In the genomic region with DNA sequence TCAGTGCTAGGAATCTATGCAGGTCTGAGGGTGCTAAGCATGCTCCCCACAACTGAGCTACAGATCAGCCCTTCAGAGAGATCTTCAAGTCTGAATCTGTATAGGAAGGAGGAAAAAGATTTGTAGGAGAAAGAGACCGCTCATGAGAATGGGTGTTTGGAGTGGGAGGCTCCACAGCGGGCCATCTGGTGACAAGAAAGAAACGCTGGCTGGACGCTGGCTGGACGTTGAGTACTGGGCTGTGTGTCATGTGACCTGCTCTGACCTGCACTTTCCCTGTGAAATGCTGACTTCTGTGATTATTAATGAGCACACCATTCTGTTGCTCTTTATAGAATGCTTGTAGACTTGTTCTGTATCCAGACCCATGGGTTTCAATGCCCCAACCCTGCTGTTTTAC, we compare ENCODE assay signal across 9 mouse cellular contexts. TPM values are rescaled to one million over a fixed set of nuclear protein-coding genes. Genes with fewer than 3 reads are reported as not detected.
DNase-seq lines count a peak whose midpoint lies in the region; ATAC-seq and TF ChIP-seq lines count a peak whose summit lies in the region.
"Had no signal": no experiment of that assay in that cellular context is flagged by ENCODE, and none has a peak within 500 bp of the region (broad histone marks: within the 10 kb centered on the region; RNA-seq: fewer than 3 reads in every experiment).

No protein-coding gene starts in this region.

- no peak for TF ChIP-seq CTCF in liver, postnatal 0 days (IDR thresholded peaks at IDR 0.05; ENCODE audit: low read depth)

- DNase-seq in adrenal gland, postnatal 10 days: peak; percentile 17
- no peak for DNase-seq in adrenal gland, adult 2 months
- DNase-seq in testis, postnatal 14 days (ENCODE audit: low spot score): peak; percentile 29
- DNase-seq in testis, postnatal 10 days (ENCODE audit: low spot score): no peak
- DNase-seq in kidney, postnatal 25 days: peak; percentile 63 to 81
- DNase-seq in forebrain, embryonic 14.5 days (ENCODE audit: low spot score): no peak
- DNase-seq in thymus, adult 18-20 months: no peak
- no peak for DNase-seq in liver, postnatal 0 days
- DNase-seq: cerebellum, postnatal 10 days had no signal

- H3K27ac ChIP-seq in forebrain, embryonic 14.5 days (ENCODE audit: low read depth, low read length): no peak overlapping the region
- H3K27ac ChIP-seq in liver, postnatal 0 days (ENCODE audit: low read depth): no peak overlapping the region

- H3K4me1 ChIP-seq in forebrain, embryonic 14.5 days (ENCODE audit: control insufficient read depth, insufficient read depth, low read length): no peaks in the 10 kb centered on the region
- H3K4me1 ChIP-seq in liver, postnatal 0 days (ENCODE audit: insufficient read depth): no peaks in the 10 kb centered on the region

- H3K27me3 ChIP-seq in forebrain, embryonic 14.5 days (replicated peaks; ENCODE audit: control insufficient read depth, insufficient read depth, low read length): no peaks in the 10 kb centered on the region
- H3K27me3 ChIP-seq in liver, postnatal 0 days (ENCODE audit: insufficient read depth, low read length): no peaks in the 10 kb centered on the region

- no peak overlapping the region for H3K4me2 ChIP-seq in forebrain, embryonic 14.5 days (ENCODE audit: low read length)
- no peak overlapping the region for H3K4me2 ChIP-seq in liver, postnatal 0 days (ENCODE audit: low read depth, low read length)

- ATAC-seq in forebrain, embryonic 14.5 days: no peak
- no peak for ATAC-seq in liver, postnatal 0 days

- no peak overlapping the region for H3K4me3 ChIP-seq in forebrain, embryonic 14.5 days (ENCODE audit: low read depth, low read length)
- H3K4me3 ChIP-seq in liver, postnatal 0 days (ENCODE audit: low read depth, low read length): no peak overlapping the region

- H3K9me3 ChIP-seq in forebrain, embryonic 14.5 days (replicated peaks; ENCODE audit: control insufficient read depth, low read length): no peaks in the 10 kb centered on the region
- no peaks in the 10 kb centered on the region for H3K9me3 ChIP-seq in liver, postnatal 0 days (ENCODE audit: low read length)

- no peak overlapping the region for H3K9ac ChIP-seq in forebrain, embryonic 14.5 days (ENCODE audit: low read length)
- no peak overlapping the region for H3K9ac ChIP-seq in liver, postnatal 0 days (replicated peaks)

- no peak for TF ChIP-seq EP300 in liver, postnatal 0 days (IDR thresholded peaks at IDR 0.05; ENCODE audit: low read depth)

- 67% methylated on average over 5 of the region's 5 CpGs for WGBS in forebrain, embryonic 14.5 days
- WGBS in liver, postnatal 0 days (ENCODE audit: insufficient replicate concordance): 81% methylated on average over 5 of the region's 5 CpGs

- 0 out of 2 replicates have a peak, but pooled peaks cover 3% of the 10 kb centered on the region for H3K36me3 ChIP-seq in forebrain, embryonic 14.5 days (ENCODE audit: control insufficient read depth, insufficient read depth, low read length)
- peaks cover 41% of the 10 kb centered on the region for H3K36me3 ChIP-seq in liver, postnatal 0 days (replicated peaks; ENCODE audit: insufficient read depth, low read length)

RNA-seq across cellular contexts. Expression of a gene that starts 39.7 kb away (rescaled TPM):
- total RNA-seq in adrenal gland, postnatal 10 days (2021): 1 to 10 TPM; 8.4 to 9.0 TPM
- total RNA-seq in adrenal gland, adult 2 months (2021): 1 to 10 TPM; 5.8 to 6.4 TPM
- polyA plus RNA-seq in adrenal gland, adult 2 months (2012; rRNA removed): 0.30 and 0.42 TPM in 2 replicates
- 24.3 and 27.2 TPM in 2 replicates for polyA plus RNA-seq in forebrain, embryonic 14.5 days (2014; fragmentation: Nextera tagmentation; extraction: Ambion mirVana)
- polyA plus RNA-seq in liver, postnatal 0 days (2015; fragmentation: Nextera tagmentation; extraction: Ambion mirVana): 8.9 and 12.2 TPM in 2 replicates

RNA-seq across cellular contexts. Expression of a gene that starts 40.1 kb away (rescaled TPM):
- total RNA-seq in adrenal gland, postnatal 10 days (2021): 100 to 1,000 TPM; 137 to 157 TPM
- 100 to 1,000 TPM in 1 of 2 experiments, 10 to 100 TPM in 1; 94.2 to 103 TPM for total RNA-seq in adrenal gland, adult 2 months (2021)
- 52.7 and 56.6 TPM in 2 replicates for polyA plus RNA-seq in adrenal gland, adult 2 months (2012; rRNA removed)
- polyA plus RNA-seq in forebrain, embryonic 14.5 days (2014; fragmentation: Nextera tagmentation; extraction: Ambion mirVana): 46.2 and 47.3 TPM in 2 replicates
- 144 and 145 TPM in 2 replicates for polyA plus RNA-seq in liver, postnatal 0 days (2015; fragmentation: Nextera tagmentation; extraction: Ambion mirVana)

Comparison
In these comparisons a context has a peak if more than half of its experiments do, and no peak if none do; other contexts are left out.
1. DNase-seq: peak in adrenal gland, postnatal 10 days (single experiment), testis, postnatal 14 days (single experiment) and kidney, postnatal 25 days (2 of 2); none in adrenal gland, adult 2 months (single experiment), testis, postnatal 10 days (single experiment), forebrain, embryonic 14.5 days (single experiment), thymus, adult 18-20 months (0 of 2) and liver, postnatal 0 days (single experiment).